20 mouse cellular contexts compared by ENCODE assay signal in genomic region chr1:153736096-153736495, GRCm38 (mm10). TPM values are rescaled to one million over a fixed set of nuclear protein-coding genes. Genes with fewer than 3 reads are reported as not detected.
DNase-seq lines count a peak whose midpoint lies in the region; ATAC-seq and TF ChIP-seq lines count a peak whose summit lies in the region.
"Had no signal": no experiment of that assay in that cellular context is flagged by ENCODE, and none has a peak within 500 bp of the region (broad histone marks: within the 10 kb centered on the region; RNA-seq: fewer than 3 reads in every experiment).

No protein-coding gene starts in this region.

- H3K9ac ChIP-seq in forebrain, embryonic 15.5 days (replicated peaks): no peak overlapping the region
- H3K9ac ChIP-seq in forebrain, embryonic 16.5 days (replicated peaks; ENCODE audit: low read depth, low read length): no peak overlapping the region
- no peak overlapping the region for H3K9ac ChIP-seq in lung, postnatal 0 days (replicated peaks; ENCODE audit: low read depth)
- no peak overlapping the region for H3K9ac ChIP-seq in midbrain, embryonic 16.5 days (ENCODE audit: low read depth, low read length)
- no peak overlapping the region for H3K9ac ChIP-seq in midbrain, embryonic 14.5 days (replicated peaks; ENCODE audit: low read length)
- no peak overlapping the region for H3K9ac ChIP-seq in midbrain, postnatal 0 days (replicated peaks; ENCODE audit: low read length, poor library complexity, severe bottlenecking)
- H3K9ac ChIP-seq: embryonic facial prominence, embryonic 13.5 days; heart, embryonic 15.5 days; hindbrain, embryonic 14.5 days had no signal

- no peak overlapping the region for H3K4me2 ChIP-seq in forebrain, embryonic 15.5 days (replicated peaks)
- no peak overlapping the region for H3K4me2 ChIP-seq in forebrain, embryonic 16.5 days (ENCODE audit: low read length)
- no peak overlapping the region for H3K4me2 ChIP-seq in lung, postnatal 0 days (replicated peaks; ENCODE audit: low read depth, low read length)
- H3K4me2 ChIP-seq in midbrain, embryonic 16.5 days (ENCODE audit: low read length): no peak overlapping the region
- H3K4me2 ChIP-seq in midbrain, embryonic 14.5 days (ENCODE audit: low read length): no peak overlapping the region
- H3K4me2 ChIP-seq in midbrain, postnatal 0 days (ENCODE audit: low read depth, low read length, poor library complexity, severe bottlenecking): no peak overlapping the region
- H3K4me2 ChIP-seq: embryonic facial prominence, embryonic 13.5 days; heart, embryonic 11.5 days; heart, embryonic 15.5 days; hindbrain, embryonic 14.5 days had no signal

- no peak for ATAC-seq in forebrain, embryonic 15.5 days (replicated peaks)
- no peak for ATAC-seq in forebrain, embryonic 16.5 days
- peak; percentile 41 for ATAC-seq in lung, postnatal 0 days
- ATAC-seq in midbrain, embryonic 16.5 days: no peak
- no peak for ATAC-seq in midbrain, embryonic 14.5 days (ENCODE audit: low FRiP score, low TSS enrichment)
- ATAC-seq in midbrain, postnatal 0 days (ENCODE audit: low FRiP score): no peak
- ATAC-seq: intestine, embryonic 16.5 days had no signal

- 65% methylated on average over 6 of the region's 6 CpGs for WGBS in forebrain, embryonic 15.5 days
- whole genome bisulfite sequencing in forebrain, embryonic 16.5 days: 76% methylated on average over 6 of the region's 6 CpGs
- WGBS in lung, postnatal 0 days: 50% methylated on average over 6 of the region's 6 CpGs
- 58% methylated on average over 6 of the region's 6 CpGs for WGBS in midbrain, embryonic 16.5 days
- 75% methylated on average over 6 of the region's 6 CpGs for WGBS in midbrain, embryonic 14.5 days
- WGBS in midbrain, postnatal 0 days: 54% methylated on average over 6 of the region's 6 CpGs

- H3K27me3 ChIP-seq in forebrain, embryonic 15.5 days: no peaks in the 10 kb centered on the region
- no peaks in the 10 kb centered on the region for H3K27me3 ChIP-seq in forebrain, embryonic 16.5 days (replicated peaks; ENCODE audit: control insufficient read depth, insufficient read depth, low read length)
- H3K27me3 ChIP-seq in lung, postnatal 0 days (replicated peaks; ENCODE audit: insufficient read depth, low read length): no peaks in the 10 kb centered on the region; the same call in 1 of the 2 replicates
- no peaks in the 10 kb centered on the region for H3K27me3 ChIP-seq in midbrain, embryonic 16.5 days (ENCODE audit: control insufficient read depth, insufficient read depth, low read depth, low read length)
- peaks cover 2% of the 10 kb centered on the region for H3K27me3 ChIP-seq in midbrain, embryonic 14.5 days (ENCODE audit: control insufficient read depth, insufficient read depth, low read length)
- H3K27me3 ChIP-seq in midbrain, postnatal 0 days (ENCODE audit: insufficient read depth, low read length): no peaks in the 10 kb centered on the region
- H3K27me3 ChIP-seq: CH12.LX had no signal

- no peaks in the 10 kb centered on the region for H3K9me3 ChIP-seq in forebrain, embryonic 15.5 days
- no peaks in the 10 kb centered on the region for H3K9me3 ChIP-seq in forebrain, embryonic 16.5 days (ENCODE audit: control insufficient read depth, low read length)
- H3K9me3 ChIP-seq in lung, postnatal 0 days (ENCODE audit: low read length): no peaks in the 10 kb centered on the region
- H3K9me3 ChIP-seq in midbrain, embryonic 16.5 days (replicated peaks; ENCODE audit: control insufficient read depth, low read length, poor library complexity, severe bottlenecking): no peaks in the 10 kb centered on the region
- H3K9me3 ChIP-seq in midbrain, embryonic 14.5 days (ENCODE audit: control insufficient read depth, low read length): no peaks in the 10 kb centered on the region
- H3K9me3 ChIP-seq in midbrain, postnatal 0 days (ENCODE audit: low read length): no peaks in the 10 kb centered on the region
- H3K9me3 ChIP-seq: embryonic facial prominence, embryonic 13.5 days; heart, embryonic 15.5 days had no signal

- no peak overlapping the region for H3K4me3 ChIP-seq in forebrain, embryonic 15.5 days
- H3K4me3 ChIP-seq in forebrain, embryonic 16.5 days (replicated peaks; ENCODE audit: low read length): no peak overlapping the region
- H3K4me3 ChIP-seq in lung, postnatal 0 days (ENCODE audit: low read depth, low read length): no peak overlapping the region
- no peak overlapping the region for H3K4me3 ChIP-seq in midbrain, embryonic 16.5 days (ENCODE audit: low read depth, low read length)
- H3K4me3 ChIP-seq in midbrain, embryonic 14.5 days (replicated peaks; ENCODE audit: low read depth, low read length): no peak overlapping the region
- no peak overlapping the region for H3K4me3 ChIP-seq in midbrain, postnatal 0 days (ENCODE audit: low read depth, low read length)
- H3K4me3 ChIP-seq: embryonic facial prominence, embryonic 13.5 days; heart, embryonic 15.5 days had no signal

- TF ChIP-seq CTCF in lung, postnatal 0 days (IDR thresholded peaks at IDR 0.05): no peak
- no peak for TF ChIP-seq CTCF in midbrain, postnatal 0 days (IDR thresholded peaks at IDR 0.05)

- H3K27ac ChIP-seq in forebrain, embryonic 15.5 days (replicated peaks): 0 out of 2 replicates have a peak overlapping the region, but pooled peaks have one; percentile 54
- H3K27ac ChIP-seq in forebrain, embryonic 16.5 days (ENCODE audit: low read length): no peak overlapping the region
- no peak overlapping the region for H3K27ac ChIP-seq in lung, postnatal 0 days (ENCODE audit: low read length)
- peak overlapping the region; percentile 73; the same call in 1 of the 2 replicates for H3K27ac ChIP-seq in midbrain, embryonic 16.5 days (ENCODE audit: low read length)
- no peak overlapping the region for H3K27ac ChIP-seq in midbrain, embryonic 14.5 days (replicated peaks; ENCODE audit: low read depth, low read length)
- peak overlapping the region; percentile 82 for H3K27ac ChIP-seq in midbrain, postnatal 0 days (ENCODE audit: low read depth, low read length)
- H3K27ac ChIP-seq: embryonic facial prominence, embryonic 13.5 days; heart, embryonic 15.5 days; hindbrain, embryonic 14.5 days had no signal

- H3K4me1 ChIP-seq in forebrain, embryonic 15.5 days: peaks cover 46% of the 10 kb centered on the region
- H3K4me1 ChIP-seq in forebrain, embryonic 16.5 days (replicated peaks; ENCODE audit: control insufficient read depth, insufficient read depth, low read length): peaks cover 20% of the 10 kb centered on the region
- H3K4me1 ChIP-seq in lung, postnatal 0 days (ENCODE audit: insufficient read depth, low read depth, low read length): peaks cover 6% of the 10 kb centered on the region; the same call in 1 of the 2 replicates
- H3K4me1 ChIP-seq in midbrain, embryonic 16.5 days (ENCODE audit: control insufficient read depth, insufficient read depth, low read length): peaks cover 36% of the 10 kb centered on the region
- H3K4me1 ChIP-seq in midbrain, embryonic 14.5 days (ENCODE audit: control insufficient read depth, insufficient read depth, low read length): peaks cover 38% of the 10 kb centered on the region
- H3K4me1 ChIP-seq in midbrain, postnatal 0 days (ENCODE audit: insufficient read depth, low read length): peaks cover 29% of the 10 kb centered on the region; the same call in 1 of the 2 replicates

- no peaks in the 10 kb centered on the region for H3K36me3 ChIP-seq in forebrain, embryonic 15.5 days
- H3K36me3 ChIP-seq in forebrain, embryonic 16.5 days (ENCODE audit: control insufficient read depth, insufficient read depth): no peaks in the 10 kb centered on the region
- no peaks in the 10 kb centered on the region for H3K36me3 ChIP-seq in lung, postnatal 0 days (ENCODE audit: insufficient read depth, low read length)
- H3K36me3 ChIP-seq in midbrain, embryonic 16.5 days (ENCODE audit: control insufficient read depth, insufficient read depth, low read length): no peaks in the 10 kb centered on the region
- no peaks in the 10 kb centered on the region for H3K36me3 ChIP-seq in midbrain, embryonic 14.5 days (ENCODE audit: control insufficient read depth, insufficient read depth, low read length)
- no peaks in the 10 kb centered on the region for H3K36me3 ChIP-seq in midbrain, postnatal 0 days (ENCODE audit: insufficient read depth, low read length)
- H3K36me3 ChIP-seq: embryonic facial prominence, embryonic 13.5 days; heart, embryonic 15.5 days had no signal

- peak; percentile 33 for DNase-seq in lung, postnatal 0 days (ENCODE audit: low spot score)
- no peak for DNase-seq in lung, adult 18-20 months
- DNase-seq in midbrain, embryonic 14.5 days: no peak
- no peak for DNase-seq in midbrain, postnatal 0 days (ENCODE audit: low spot score)
- no peak for DNase-seq in heart, adult 18-20 months
- DNase-seq: adrenal gland, adult 8-10 months; adrenal gland, postnatal 36 days; cerebellum, adult 2 months; cerebellum, postnatal 14 days; gastrocnemius, postnatal 36 days; heart, postnatal 14 days had no signal

- no peak for TF ChIP-seq EP300 in lung, postnatal 0 days (IDR thresholded peaks at IDR 0.05)

RNA-seq across cellular contexts. Expression of gene Rgs16, which starts 4.1 kb away (rescaled TPM):
- polyA plus RNA-seq in forebrain, embryonic 15.5 days (2015; fragmentation: Nextera tagmentation; extraction: Ambion mirVana): 39.2 and 42.1 TPM in 2 replicates
- 32.9 and 34.3 TPM in 2 replicates for polyA plus RNA-seq in forebrain, embryonic 16.5 days (2015; fragmentation: Nextera tagmentation; extraction: Ambion mirVana)
- polyA plus RNA-seq in lung, postnatal 0 days (2015; fragmentation: Nextera tagmentation; extraction: Ambion mirVana): 3.8 and 8.4 TPM in 2 replicates
- 21.8 and 31.3 TPM in 2 replicates for polyA plus RNA-seq in midbrain, embryonic 16.5 days (2015; fragmentation: Nextera tagmentation; extraction: Ambion mirVana)
- 8.1 and 12.0 TPM in 2 replicates for polyA plus RNA-seq in midbrain, embryonic 14.5 days (2014; fragmentation: Nextera tagmentation; extraction: Ambion mirVana)
- 7.2 and 7.6 TPM in 2 replicates for total RNA-seq in midbrain, postnatal 0 days (2014; rRNA removed)
- 9.7 and 10.7 TPM in 2 replicates for polyA plus RNA-seq in midbrain, postnatal 0 days (2015; fragmentation: Nextera tagmentation; extraction: Ambion mirVana)
- 1 to 10 TPM; 1.2 to 1.5 TPM for total RNA-seq in heart, adult 18-20 months (2021)

RNA-seq across cellular contexts. Expression of gene Rnasel, which starts 13.1 kb away (rescaled TPM):
- polyA plus RNA-seq in forebrain, embryonic 15.5 days (2015; fragmentation: Nextera tagmentation; extraction: Ambion mirVana): 42.5 and 44.4 TPM in 2 replicates
- polyA plus RNA-seq in forebrain, embryonic 16.5 days (2015; fragmentation: Nextera tagmentation; extraction: Ambion mirVana): 40.4 and 42.7 TPM in 2 replicates
- 13.1 and 16.6 TPM in 2 replicates for polyA plus RNA-seq in lung, postnatal 0 days (2015; fragmentation: Nextera tagmentation; extraction: Ambion mirVana)
- polyA plus RNA-seq in midbrain, embryonic 16.5 days (2015; fragmentation: Nextera tagmentation; extraction: Ambion mirVana): 36.2 and 45.6 TPM in 2 replicates
- 37.8 and 55.6 TPM in 2 replicates for polyA plus RNA-seq in midbrain, embryonic 14.5 days (2014; fragmentation: Nextera tagmentation; extraction: Ambion mirVana)
- total RNA-seq in midbrain, postnatal 0 days (2014; rRNA removed): 22.1 and 29.3 TPM in 2 replicates
- polyA plus RNA-seq in midbrain, postnatal 0 days (2015; fragmentation: Nextera tagmentation; extraction: Ambion mirVana): 15.7 and 17.4 TPM in 2 replicates
- total RNA-seq in heart, adult 18-20 months (2021): 1 to 10 TPM; 2.8 to 5.0 TPM

Comparison
In these comparisons a context has a peak if more than half of its experiments do, and no peak if none do; other contexts are left out.
1. H3K27ac ChIP-seq: peak in forebrain, embryonic 15.5 days (single experiment), midbrain, embryonic 16.5 days (single experiment) and midbrain, postnatal 0 days (single experiment); none in forebrain, embryonic 16.5 days (single experiment), lung, postnatal 0 days (single experiment) and midbrain, embryonic 14.5 days (single experiment).